Mouse (Mus musculus) limb, embryonic 12.5 days (tissue): ENCODE results near the gene Gm37240. TPM values are rescaled to one million over a fixed set of nuclear protein-coding genes. Genes with fewer than 3 reads are reported as not detected.

Source experiments
- ATAC-seq: fragments of 200-750 bp; cut with Nextera tagmentation; 2 replicates; pipeline ENCODE4 v1.8.0; 2017; ENCODE audit warnings: low read depth, moderate TSS enrichment; ENCODE audit not compliant: insufficient number of reproducible peaks, insufficient read depth, low FRiP score, low TSS enrichment
- H3K27ac ChIP-seq: fragments of 300-500 bp; sonication (generic); 2 replicates; pipeline ENCODE4 v1.5.1; 2016; ENCODE audit warnings: mild to moderate bottlenecking, moderate library complexity
- H3K27me3 ChIP-seq: fragments of 300-500 bp; sonication (generic); 2 replicates; pipeline ENCODE4 v1.6.1; 2016; ENCODE audit warnings: mild to moderate bottlenecking, moderate library complexity
- H3K36me3 ChIP-seq: fragments of 300-500 bp; sonication (generic); 2 replicates; pipeline ENCODE4 v1.6.1; 2016; ENCODE audit warnings: mild to moderate bottlenecking, moderate library complexity
- H3K4me1 ChIP-seq: fragments of 300-500 bp; sonication (generic); replicated peaks from 2 replicates; pipeline ENCODE4 v1.6.1; 2016
- H3K4me2 ChIP-seq: fragments of 300-500 bp; sonication (generic); 2 replicates; pipeline ENCODE4 v1.6.1; 2016; ENCODE audit warnings: mild to moderate bottlenecking, moderate library complexity
- H3K4me3 ChIP-seq: fragments of 300-500 bp; sonication (generic); replicated peaks from 2 replicates; pipeline ENCODE4 v1.5.1; 2016; ENCODE audit warnings: mild to moderate bottlenecking
- H3K9ac ChIP-seq: fragments of 300-500 bp; sonication (generic); replicated peaks from 2 replicates; pipeline ENCODE4 v1.6.1; 2016; ENCODE audit warnings: mild to moderate bottlenecking, moderate library complexity
- H3K9me3 ChIP-seq: fragments of 300-500 bp; sonication (generic); 2 replicates; pipeline ENCODE4 v1.6.1; 2016; ENCODE audit warnings: mild to moderate bottlenecking, moderate library complexity
- WGBS: fragments of 180-500 bp; shearing (Covaris S2); methylation state at CpG from one replicate; pipeline ENCODE4 v1.1.7; 2016; 5-methylcytosine and 5-hydroxymethylcytosine counted together
- polyA plus RNA-seq: library from polyadenylated mRNA; unstranded; fragments of >200 nt; fragmentation: Nextera tagmentation; extraction: Ambion mirVana; gene quantifications from 2 replicates; pipeline ENCODE4 v1.2.1, GENCODE M21; 2016

The Gm37240 gene
- polyA plus RNA-seq, 1 experiment from 2014 or later: 3.4 TPM

- Histone ChIP-seq H3K27me3 (no peaks in the 10 kb centered on the region), H3K9me3 (no peaks in the 10 kb centered on the region), H3K4me1 (no peaks in the 10 kb centered on the region), H3K4me3 (no peak overlapping the region), H3K27ac (no peak overlapping the region), H3K36me3 (no peaks in the 10 kb centered on the region), H3K4me2 (no peak overlapping the region), H3K9ac (no peak overlapping the region)
- 84% methylated on average over 9 of the region's 9 CpGs for WGBS
- ATAC-seq: no peak
Observed at GRCm38 (mm10) chr3:84917903-84918679, 969.2 kb downstream of the Gm37240 start.

GRCm38 (mm10) chr3:84914284-84914683 is 973.0 kb downstream of the Gm37240 start:
- H3K27ac ChIP-seq: no peak overlapping the region
- 43% methylated on average over 1 of the region's 1 CpGs for WGBS

GRCm38 (mm10) chr3:84906528-84906927 is 980.8 kb downstream of the Gm37240 start:
- no peaks in the 10 kb centered on the region for H3K9me3 ChIP-seq
- no peaks in the 10 kb centered on the region for H3K4me1 ChIP-seq
- no peaks in the 10 kb centered on the region for H3K27me3 ChIP-seq
- ATAC-seq: no peak
- no peak overlapping the region for H3K4me3 ChIP-seq
- no peak overlapping the region for H3K27ac ChIP-seq
- H3K9ac ChIP-seq: no peak overlapping the region
- no peak overlapping the region for H3K4me2 ChIP-seq
- WGBS: 20% methylated on average over 1 of the region's 1 CpGs
- H3K36me3 ChIP-seq: 0 out of 2 replicates have a peak, but pooled peaks cover 7% of the 10 kb centered on the region

More at GRCm38 (mm10) chr3:84914284-84914683, 973.0 kb downstream of the Gm37240 start:
- no peak overlapping the region for H3K9ac ChIP-seq
- H3K9me3 ChIP-seq: no peaks in the 10 kb centered on the region
- ATAC-seq: no peak
- no peaks in the 10 kb centered on the region for H3K4me1 ChIP-seq
- H3K4me2 ChIP-seq: no peak overlapping the region
- no peak overlapping the region for H3K4me3 ChIP-seq
- H3K27me3 ChIP-seq: no peaks in the 10 kb centered on the region
- H3K36me3 ChIP-seq: no peaks in the 10 kb centered on the region

GRCm38 (mm10) chr3:84897952-84898351 is 989.4 kb downstream of the Gm37240 start:
- Histone ChIP-seq H3K27me3 (no peaks in the 10 kb centered on the region), H3K9me3 (no peaks in the 10 kb centered on the region), H3K36me3 (no peaks in the 10 kb centered on the region), H3K9ac (no peak overlapping the region), H3K4me2 (no peak overlapping the region), H3K27ac (no peak overlapping the region), H3K4me3 (no peak overlapping the region), H3K4me1 (no peaks in the 10 kb centered on the region)
- ATAC-seq: no peak
- 91% methylated on average over 8 of the region's 8 CpGs for WGBS

- ATAC-seq: no peak
- Histone ChIP-seq H3K4me3 (no peak overlapping the region), H3K9me3 (no peaks in the 10 kb centered on the region), H3K27me3 (no peaks in the 10 kb centered on the region), H3K4me2 (no peak overlapping the region), H3K27ac (no peak overlapping the region), H3K4me1 (no peaks in the 10 kb centered on the region), H3K9ac (no peak overlapping the region), H3K36me3 (no peaks in the 10 kb centered on the region)
- 89% methylated on average over 5 of the region's 5 CpGs for WGBS
Observed at GRCm38 (mm10) chr3:84890983-84891382, 996.3 kb downstream of the Gm37240 start.

- ATAC-seq: no peak
- H3K36me3 ChIP-seq: no peaks in the 10 kb centered on the region
- no peak overlapping the region for H3K4me2 ChIP-seq
- H3K27ac ChIP-seq: no peak overlapping the region
- no peaks in the 10 kb centered on the region for H3K4me1 ChIP-seq
- no peak overlapping the region for H3K4me3 ChIP-seq
- 48% methylated on average over 1 of the region's 1 CpGs for WGBS
- H3K9ac ChIP-seq: no peak overlapping the region
- H3K27me3 ChIP-seq: no peaks in the 10 kb centered on the region
- H3K9me3 ChIP-seq: no peaks in the 10 kb centered on the region
Observed at GRCm38 (mm10) chr3:84889648-84890047, 997.7 kb downstream of the Gm37240 start.

GRCm38 (mm10) chr3:84883817-84884483 is 1003.4 kb downstream of the Gm37240 start:
- no peak overlapping the region for H3K4me2 ChIP-seq
- no peaks in the 10 kb centered on the region for H3K9me3 ChIP-seq
- H3K36me3 ChIP-seq: no peaks in the 10 kb centered on the region
- 0 out of 2 replicates have a peak, but pooled peaks cover 6% of the 10 kb centered on the region for H3K4me1 ChIP-seq
- no peaks in the 10 kb centered on the region for H3K27me3 ChIP-seq
- no peak for ATAC-seq
- WGBS: 54% methylated on average over 11 of the region's 11 CpGs
- no peak overlapping the region for H3K27ac ChIP-seq
- no peak overlapping the region for H3K9ac ChIP-seq
- no peak overlapping the region for H3K4me3 ChIP-seq

GRCm38 (mm10) chr3:84876211-84876610 is 1011.1 kb downstream of the Gm37240 start:
- Histone ChIP-seq H3K9me3 (no peaks in the 10 kb centered on the region), H3K9ac (no peak overlapping the region), H3K4me1 (peaks cover 5% of the 10 kb centered on the region; the same call in 1 of the 2 replicates), H3K27me3 (no peaks in the 10 kb centered on the region), H3K36me3 (no peaks in the 10 kb centered on the region), H3K4me3 (no peak overlapping the region), H3K27ac (no peak overlapping the region), H3K4me2 (no peak overlapping the region)
- ATAC-seq: no peak
- 76% methylated on average over 4 of the region's 4 CpGs for WGBS

GRCm38 (mm10) chr3:84875306-84875705 is 1012.0 kb downstream of the Gm37240 start:
- H3K4me1 ChIP-seq: peaks cover 5% of the 10 kb centered on the region; the same call in 1 of the 2 replicates
- no peaks in the 10 kb centered on the region for H3K9me3 ChIP-seq
- no peak overlapping the region for H3K27ac ChIP-seq
- no peak overlapping the region for H3K4me2 ChIP-seq
- H3K9ac ChIP-seq: no peak overlapping the region
- no peaks in the 10 kb centered on the region for H3K36me3 ChIP-seq
- no peak overlapping the region for H3K4me3 ChIP-seq
- H3K27me3 ChIP-seq: no peaks in the 10 kb centered on the region
- ATAC-seq: no peak
- WGBS: 78% methylated on average over 9 of the region's 9 CpGs

GRCm38 (mm10) chr3:84870126-84870525 is 1017.2 kb downstream of the Gm37240 start:
- no peaks in the 10 kb centered on the region for H3K36me3 ChIP-seq
- H3K4me1 ChIP-seq: peaks cover 2% of the 10 kb centered on the region; the same call in 1 of the 2 replicates
- no peak overlapping the region for H3K4me3 ChIP-seq
- no peaks in the 10 kb centered on the region for H3K9me3 ChIP-seq
- no peak overlapping the region for H3K27ac ChIP-seq
- no peak for ATAC-seq
- no peak overlapping the region for H3K9ac ChIP-seq
- H3K4me2 ChIP-seq: no peak overlapping the region
- H3K27me3 ChIP-seq: no peaks in the 10 kb centered on the region

GRCm38 (mm10) chr3:84867991-84868390 is 1019.3 kb downstream of the Gm37240 start:
- Histone ChIP-seq H3K9ac (no peak overlapping the region), H3K4me3 (no peak overlapping the region), H3K4me1 (no peaks in the 10 kb centered on the region), H3K9me3 (no peaks in the 10 kb centered on the region), H3K36me3 (no peaks in the 10 kb centered on the region), H3K27ac (no peak overlapping the region), H3K27me3 (no peaks in the 10 kb centered on the region), H3K4me2 (no peak overlapping the region)
- no peak for ATAC-seq
- 17% methylated on average over 1 of the region's 1 CpGs for WGBS
